Mouse (Mus musculus): Measurements from ENCODE around the gene Psmd9. TPM values are rescaled to one million over a fixed set of nuclear protein-coding genes. Genes with fewer than 3 reads are reported as not detected.

Gene Psmd9
- total RNA-seq, 4 experiments from 2014 or later = 11.7 to 16.6 (median 13.8) TPM

DNA sequence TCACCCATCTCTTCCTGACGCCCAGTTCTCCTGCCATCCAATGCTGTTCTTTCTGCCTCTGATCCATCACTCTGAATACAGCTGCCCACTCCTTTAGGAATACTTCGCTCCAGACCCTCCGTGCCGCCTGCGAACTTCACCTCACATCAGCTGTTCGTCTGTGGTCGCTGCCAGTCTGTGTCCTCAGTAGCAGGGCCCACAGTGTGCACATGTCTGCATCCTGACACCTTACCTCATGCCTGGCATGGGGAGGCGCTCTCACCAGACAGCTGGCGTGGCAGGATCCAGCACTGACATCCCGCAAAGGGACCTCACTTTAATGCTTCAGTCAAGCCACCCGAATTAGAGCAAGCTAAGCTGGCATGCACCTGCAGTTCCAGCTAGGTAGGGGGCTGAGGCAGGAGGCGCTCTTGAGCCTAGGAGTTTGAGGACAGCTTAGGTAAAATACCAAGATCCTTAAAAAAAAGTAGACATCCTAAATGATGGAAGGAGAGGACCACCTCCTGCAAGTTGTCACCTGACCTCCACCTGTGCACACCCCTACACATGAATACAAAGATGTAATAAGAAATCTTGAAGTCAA is 127.1 kb downstream of the Psmd9 start:
- no peak for DNase-seq (ENCODE audit: low spot score)

DNA sequence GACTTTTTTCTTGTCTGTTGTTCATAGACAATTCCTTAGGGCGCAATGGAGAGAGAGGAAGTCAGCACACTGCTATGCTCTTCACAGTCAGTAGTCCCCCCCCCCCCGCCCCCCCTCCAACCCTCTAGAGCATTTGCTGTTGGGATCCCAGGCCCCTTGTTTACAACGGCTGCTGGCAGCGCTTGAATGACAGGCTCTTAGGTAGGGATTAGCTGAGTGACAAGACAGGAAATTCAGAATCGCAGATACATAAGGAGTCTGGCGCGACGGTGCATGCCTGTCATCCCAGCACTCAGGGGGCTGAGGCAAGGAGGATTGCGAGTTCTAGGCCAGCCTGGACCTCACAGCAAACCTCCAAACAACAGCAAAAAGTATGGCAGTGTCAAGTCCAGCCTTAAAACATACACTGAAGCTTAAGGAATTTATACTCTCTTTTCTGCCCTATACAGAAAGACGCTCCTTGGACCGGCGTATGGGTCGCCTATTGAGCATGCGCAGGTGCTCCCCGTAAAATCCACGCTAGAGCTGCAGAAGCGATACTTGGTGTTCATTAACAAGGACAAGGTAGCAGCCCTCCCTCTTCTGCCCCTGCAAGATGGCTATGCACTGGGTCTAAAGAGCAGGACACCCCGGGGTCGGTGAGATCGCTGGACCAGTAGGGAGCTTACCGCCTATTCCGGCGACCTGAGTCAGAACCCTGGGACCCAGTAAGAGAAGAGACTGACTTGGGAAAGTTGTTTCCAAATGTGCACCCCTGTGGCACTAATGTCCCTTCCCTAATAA is 128.0 kb downstream of the Psmd9 start:
- DNase-seq (ENCODE audit: low spot score) = no peak

DNA sequence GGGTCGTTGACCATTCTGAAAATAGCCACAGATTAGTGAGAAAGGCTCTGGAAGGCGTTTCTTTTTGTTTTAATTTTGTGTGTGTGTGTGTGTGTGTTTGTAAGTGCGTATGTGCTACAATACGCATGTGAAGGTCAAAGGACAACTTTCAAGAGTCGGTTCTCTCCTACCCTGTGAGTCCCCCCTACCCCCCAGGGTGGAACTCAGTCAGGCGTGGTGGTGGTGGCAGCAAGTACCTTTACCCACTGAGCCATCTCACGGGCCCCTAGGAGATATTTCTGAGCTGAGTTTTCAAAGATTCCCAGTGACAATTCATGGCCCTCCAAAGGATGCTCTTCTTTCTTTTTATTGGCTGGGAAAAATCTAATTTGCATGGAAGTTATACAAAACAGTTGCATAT is 128.6 kb downstream of the Psmd9 start:
- no peak for DNase-seq (ENCODE audit: low spot score)

DNA sequence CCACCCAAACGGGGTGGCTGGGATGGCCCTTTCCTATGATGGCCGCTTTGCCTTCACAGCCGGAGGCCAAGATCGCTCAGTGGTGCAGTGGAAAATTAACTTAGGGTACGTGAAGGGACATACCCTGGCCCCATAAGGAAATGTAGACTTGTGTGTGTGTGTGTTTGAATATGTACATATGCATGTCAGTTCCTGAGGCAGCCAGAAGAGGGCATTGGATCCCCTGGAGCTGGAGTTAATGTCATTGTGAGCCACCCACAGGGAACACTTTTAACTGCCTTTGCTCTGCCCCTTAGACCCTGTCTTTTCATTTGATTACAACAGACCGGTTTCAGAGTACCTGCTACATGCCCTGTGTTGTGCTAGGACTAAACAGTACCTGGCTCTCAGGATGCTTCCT is 129.3 kb downstream of the Psmd9 start:
- no peak for DNase-seq (ENCODE audit: low spot score)

Other genes with a start within 250 kb of the Psmd9 start
- 10 to 100 TPM; 12.7 to 14.9 (median 14.4) TPM for gene Kdm2b, start 179.6 kb upstream of the Psmd9 start, total RNA-seq (2022)
- gene Orai1, start 154.3 kb upstream of the Psmd9 start, total RNA-seq (2022) = 10 to 100 TPM; 13.3 to 16.3 (median 15.2) TPM
- gene Morn3, start 122.4 kb upstream of the Psmd9 start, total RNA-seq (2022) = not detected
- gene Tmem120b, start 101.0 kb upstream of the Psmd9 start, total RNA-seq (2022) = 10 to 100 TPM in 1 of 4 experiments, 1 to 10 TPM in 3; 7.7 to 10.7 (median 8.4) TPM
- 1 to 10 TPM in 1 of 4 experiments, under 1 TPM in 3; 0.38 to 1.7 (median 0.68) TPM for gene Rhof, start 36.7 kb upstream of the Psmd9 start, total RNA-seq (2022)
- gene Setd1b, start 27.2 kb upstream of the Psmd9 start, total RNA-seq (2022) = 10 to 100 TPM; 14.3 to 21.5 (median 18.2) TPM
- gene Hpd, start 13.3 kb downstream of the Psmd9 start, total RNA-seq (2022) = not detected
- under 1 TPM; 0.65 to 0.82 (median 0.73) TPM for gene Wdr66, start 82.7 kb downstream of the Psmd9 start, total RNA-seq (2022)
- 10 to 100 TPM in 1 of 4 experiments, 1 to 10 TPM in 3; 8.7 to 12.5 (median 9.4) TPM for gene Bcl7a, start 174.4 kb downstream of the Psmd9 start, total RNA-seq (2022)
- gene Mlxip, start 225.4 kb downstream of the Psmd9 start, total RNA-seq (2022) = 10 to 100 TPM; 23.4 to 30.6 (median 27.3) TPM